Mouse (Mus musculus): ENCODE results near the gene Hnrnph2. TPM values are rescaled to one million over a fixed set of nuclear protein-coding genes. Genes with fewer than 3 reads are reported as not detected.

Gene Hnrnph2
- 140 and 151 TPM in 2 replicates for polyA plus RNA-seq (2015; fragmentation: Nextera tagmentation; extraction: Ambion mirVana)

GRCm38 (mm10) chrX:134600659-134601379 is at the start of gene Hnrnph2, which contains the start of gene Gla:
Gene Hnrnph2 (plus strand): TSS chrX:134601179.
Gene Gla (minus strand): TSS chrX:134601125.
- peak; percentile 96 for ATAC-seq (ENCODE audit: insufficient number of reproducible peaks, low FRiP score, low TSS enrichment, low read depth)
- H3K4me1 ChIP-seq, result peaks cover 2% of the 10 kb centered on the region; the same call in 1 of the 2 replicates
- WGBS, result 22% methylated on average over 33 of the region's 33 CpGs
- H3K36me3 ChIP-seq, result no peaks in the 10 kb centered on the region
- 0 out of 2 replicates have a peak, but pooled peaks cover 3% of the 10 kb centered on the region for H3K27me3 ChIP-seq
- H3K9ac ChIP-seq, result peak within 1 kb of the TSS; percentile 47
- H3K4me2 ChIP-seq, result peak within 1 kb of the TSS; percentile 49
- peak within 1 kb of the TSS; percentile 93 for H3K27ac ChIP-seq
- H3K9me3 ChIP-seq, result no peaks in the 10 kb centered on the region
- H3K4me3 ChIP-seq, result peak within 1 kb of the TSS; percentile 53

GRCm38 (mm10) chrX:134553326-134553725 is 47.7 kb upstream of the Hnrnph2 start:
- 89% methylated on average over 4 of the region's 4 CpGs for WGBS
- Histone ChIP-seq H3K4me3 (no peak overlapping the region), H3K27ac (no peak overlapping the region), H3K9ac (no peak overlapping the region), H3K9me3 (no peaks in the 10 kb centered on the region), H3K27me3 (no peaks in the 10 kb centered on the region), H3K36me3 (no peaks in the 10 kb centered on the region), H3K4me1 (no peaks in the 10 kb centered on the region), H3K4me2 (no peak overlapping the region)
- no peak for ATAC-seq (ENCODE audit: insufficient number of reproducible peaks, low FRiP score, low TSS enrichment, low read depth)

- Histone ChIP-seq H3K9me3 (no peaks in the 10 kb centered on the region), H3K27me3 (no peaks in the 10 kb centered on the region), H3K9ac (no peak overlapping the region), H3K4me1 (no peaks in the 10 kb centered on the region), H3K4me2 (no peak overlapping the region), H3K27ac (no peak overlapping the region), H3K36me3 (no peaks in the 10 kb centered on the region), H3K4me3 (no peak overlapping the region)
- WGBS, result 74% methylated on average over 6 of the region's 6 CpGs
- ATAC-seq (ENCODE audit: insufficient number of reproducible peaks, low FRiP score, low TSS enrichment, low read depth), result no peak
These were observed 46.6 kb upstream of the Hnrnph2 start for GRCm38 (mm10) chrX:134554425-134554824.

- WGBS, result 84% methylated on average over 4 of the region's 4 CpGs
- ATAC-seq (ENCODE audit: insufficient number of reproducible peaks, low FRiP score, low TSS enrichment, low read depth), result no peak
- Histone ChIP-seq H3K27ac (no peak overlapping the region), H3K27me3 (no peaks in the 10 kb centered on the region), H3K9me3 (no peaks in the 10 kb centered on the region), H3K9ac (no peak overlapping the region), H3K4me1 (no peaks in the 10 kb centered on the region), H3K36me3 (no peaks in the 10 kb centered on the region), H3K4me3 (no peak overlapping the region), H3K4me2 (no peak overlapping the region)
These were observed 36.7 kb upstream of the Hnrnph2 start for GRCm38 (mm10) chrX:134564326-134564725.

GRCm38 (mm10) chrX:134566536-134567222 is 34.3 kb upstream of the Hnrnph2 start:
- WGBS, result 81% methylated on average over 8 of the region's 8 CpGs
- Histone ChIP-seq H3K36me3 (no peaks in the 10 kb centered on the region), H3K27me3 (no peaks in the 10 kb centered on the region; the same call in 1 of the 2 replicates), H3K4me2 (no peak overlapping the region), H3K9ac (no peak overlapping the region), H3K27ac (no peak overlapping the region), H3K4me3 (no peak overlapping the region), H3K4me1 (no peaks in the 10 kb centered on the region), H3K9me3 (no peaks in the 10 kb centered on the region)
- ATAC-seq (ENCODE audit: insufficient number of reproducible peaks, low FRiP score, low TSS enrichment, low read depth), result no peak

GRCm38 (mm10) chrX:134577896-134578295 is 23.1 kb upstream of the Hnrnph2 start:
- H3K27ac ChIP-seq, result no peak overlapping the region

GRCm38 (mm10) chrX:134580528-134581305 is 20.3 kb upstream of the Hnrnph2 start:
- H3K27ac ChIP-seq, result no peak overlapping the region
- no peak overlapping the region for H3K4me3 ChIP-seq
- no peak for ATAC-seq (ENCODE audit: insufficient number of reproducible peaks, low FRiP score, low TSS enrichment, low read depth)
- H3K27me3 ChIP-seq, result no peaks in the 10 kb centered on the region; the same call in 1 of the 2 replicates
- no peak overlapping the region for H3K4me2 ChIP-seq
- H3K36me3 ChIP-seq, result no peaks in the 10 kb centered on the region
- H3K9ac ChIP-seq, result no peak overlapping the region
- WGBS, result 82% methylated on average over 14 of the region's 14 CpGs
- H3K9me3 ChIP-seq, result no peaks in the 10 kb centered on the region
- H3K4me1 ChIP-seq, result no peaks in the 10 kb centered on the region

More at GRCm38 (mm10) chrX:134577896-134578295, 23.1 kb upstream of the Hnrnph2 start:
- H3K4me2 ChIP-seq, result no peak overlapping the region
- H3K9ac ChIP-seq, result no peak overlapping the region
- 76% methylated on average over 4 of the region's 4 CpGs for WGBS
- ATAC-seq (ENCODE audit: insufficient number of reproducible peaks, low FRiP score, low TSS enrichment, low read depth), result no peak
- H3K36me3 ChIP-seq, result no peaks in the 10 kb centered on the region
- H3K4me1 ChIP-seq, result no peaks in the 10 kb centered on the region
- no peaks in the 10 kb centered on the region for H3K9me3 ChIP-seq
- no peak overlapping the region for H3K4me3 ChIP-seq
- H3K27me3 ChIP-seq, result no peaks in the 10 kb centered on the region; the same call in 1 of the 2 replicates

- ATAC-seq (ENCODE audit: insufficient number of reproducible peaks, low FRiP score, low TSS enrichment, low read depth), result no peak
- H3K9me3 ChIP-seq, result no peaks in the 10 kb centered on the region
- 79% methylated on average over 11 of the region's 11 CpGs for WGBS
These were observed 18.7 kb upstream of the Hnrnph2 start for GRCm38 (mm10) chrX:134582270-134582669.

GRCm38 (mm10) chrX:134582888-134583669 is 17.9 kb upstream of the Hnrnph2 start, which contains the start of gene Btk:
Gene Btk (minus strand): TSS chrX:134583570.
- Histone ChIP-seq H3K9ac (no peak within 1 kb of the TSS), H3K9me3 (no peaks in the 10 kb centered on the region), H3K27me3 (no peaks in the 10 kb centered on the region; the same call in 1 of the 2 replicates), H3K36me3 (no peaks in the 10 kb centered on the region), H3K4me1 (no peaks in the 10 kb centered on the region), H3K4me2 (no peak within 1 kb of the TSS), H3K27ac (no peak within 1 kb of the TSS), H3K4me3 (no peak within 1 kb of the TSS)
- WGBS, result 81% methylated on average over 11 of the region's 11 CpGs
- ATAC-seq (ENCODE audit: insufficient number of reproducible peaks, low FRiP score, low TSS enrichment, low read depth), result no peak

More at GRCm38 (mm10) chrX:134582270-134582669, 18.7 kb upstream of the Hnrnph2 start:
- no peak overlapping the region for H3K4me2 ChIP-seq
- no peak overlapping the region for H3K4me3 ChIP-seq
- H3K36me3 ChIP-seq, result no peaks in the 10 kb centered on the region
- H3K27ac ChIP-seq, result no peak overlapping the region
- no peak overlapping the region for H3K9ac ChIP-seq
- no peaks in the 10 kb centered on the region for H3K4me1 ChIP-seq
- no peaks in the 10 kb centered on the region; the same call in 1 of the 2 replicates for H3K27me3 ChIP-seq

GRCm38 (mm10) chrX:134585103-134586002 is 15.6 kb upstream of the Hnrnph2 start, which contains the start of gene Rpl36a:
Gene Rpl36a (plus strand): TSS chrX:134585654.
- H3K9ac ChIP-seq, result peak within 1 kb of the TSS; percentile 40
- 15% methylated on average over 45 of the region's 45 CpGs for WGBS
- peak within 1 kb of the TSS; percentile 90 for H3K27ac ChIP-seq
- peaks cover 8% of the 10 kb centered on the region; the same call in 1 of the 2 replicates for H3K36me3 ChIP-seq
- no peaks in the 10 kb centered on the region; the same call in 1 of the 2 replicates for H3K27me3 ChIP-seq
- H3K4me3 ChIP-seq, result peak within 1 kb of the TSS; percentile 48
- H3K4me2 ChIP-seq, result peak within 1 kb of the TSS; percentile 44
- ATAC-seq (ENCODE audit: insufficient number of reproducible peaks, low FRiP score, low TSS enrichment, low read depth), result peak; percentile 94
- no peaks in the 10 kb centered on the region for H3K9me3 ChIP-seq
- H3K4me1 ChIP-seq, result no peaks in the 10 kb centered on the region

Data from limb, embryonic 15.5 days (tissue).